Mouse (Mus musculus) olfactory bulb, adult 2 months (tissue): ENCODE data around the gene Arfgef2. TPM values are rescaled to one million over a fixed set of nuclear protein-coding genes. Genes with fewer than 3 reads are reported as not detected.

Experiments used
- H3K27ac ChIP-seq: fragments of 200-500 bp; 2 replicates; pipeline ENCODE4 v1.5.1; 2012; ENCODE audit warnings: low read depth, low read length; ENCODE audit not compliant: insufficient read depth
- H3K4me1 ChIP-seq: fragments of 200-500 bp; 2 replicates; pipeline ENCODE4 v1.6.1; 2012; ENCODE audit warnings: low read length; ENCODE audit not compliant: control insufficient read depth, insufficient read depth
- H3K4me3 ChIP-seq: fragments of 200-500 bp; 2 replicates; pipeline ENCODE4 v1.5.1; 2012; ENCODE audit warnings: mild to moderate bottlenecking, low read depth, low read length, moderate library complexity; ENCODE audit not compliant: insufficient read depth
- CTCF ChIP-seq: fragments of 200-500 bp; IDR thresholded peaks from 2 replicates; pipeline ENCODE4 v1.5.1; 2012; ENCODE audit warnings: low read depth, mild to moderate bottlenecking, low read length, moderate library complexity; ENCODE audit not compliant: insufficient read depth
- POLR2A ChIP-seq: fragments of 200-500 bp; IDR thresholded peaks from 2 replicates; pipeline ENCODE4 v1.6.1; 2012; ENCODE audit warnings: mild to moderate bottlenecking, low read depth, low read length, moderate library complexity; ENCODE audit not compliant: insufficient read depth
- WGBS: fragments of 180-500 bp; shearing (Covaris S2); methylation state at CpG from one replicate; pipeline ENCODE4 v1.1.7; 2018; 5-methylcytosine and 5-hydroxymethylcytosine counted together
- polyA plus RNA-seq: library from polyadenylated mRNA; stranded (reverse); fragments of >200 nt; gene quantifications from 2 replicates; pipeline ENCODE4 v1.2.4, GENCODE M21; 2012; ENCODE audit warnings: low replicate concordance; ENCODE audit not compliant: missing spikeins, insufficient read depth, insufficient read length

Arfgef2 gene
- polyA plus RNA-seq, 1 experiment = 46.0 TPM

GRCm38 (mm10) chr2:166943146-166943545 lies 137.8 kb downstream of the Arfgef2 start:
- H3K4me3 ChIP-seq = no peak overlapping the region
- H3K27ac ChIP-seq = no peak overlapping the region
- TF ChIP-seq CTCF = no peak
- TF ChIP-seq POLR2A = no peak
- 84% methylated on average over 2 of the region's 2 CpGs for WGBS
- 0 out of 2 replicates have a peak, but pooled peaks cover 2% of the 10 kb centered on the region for H3K4me1 ChIP-seq

DNA sequence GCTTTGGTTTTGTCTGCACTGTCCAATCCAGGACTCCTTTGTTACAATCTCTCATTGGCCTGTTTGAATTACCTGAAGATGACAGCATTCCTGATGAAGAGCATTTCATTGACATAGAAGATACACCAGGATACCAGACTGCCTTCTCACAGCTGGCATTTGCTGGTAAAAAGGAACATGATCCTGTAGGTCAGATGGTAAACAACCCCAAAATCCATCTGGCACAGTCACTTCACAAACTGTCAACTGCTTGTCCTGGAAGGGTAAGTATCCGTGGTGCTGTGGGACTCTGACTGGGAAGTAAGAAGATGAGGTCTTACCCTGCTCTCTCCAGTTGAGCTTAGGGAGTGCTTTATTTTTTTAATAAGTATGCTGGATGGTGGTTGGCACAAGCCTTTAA lies 139.0 kb downstream of the Arfgef2 start:
- no peak for TF ChIP-seq CTCF
- no peak for TF ChIP-seq POLR2A
- no peak overlapping the region for H3K4me3 ChIP-seq
- H3K27ac ChIP-seq = no peak overlapping the region
- WGBS = 88% methylated on average over 1 of the region's 1 CpGs
- 0 out of 2 replicates have a peak, but pooled peaks cover 2% of the 10 kb centered on the region for H3K4me1 ChIP-seq

DNA sequence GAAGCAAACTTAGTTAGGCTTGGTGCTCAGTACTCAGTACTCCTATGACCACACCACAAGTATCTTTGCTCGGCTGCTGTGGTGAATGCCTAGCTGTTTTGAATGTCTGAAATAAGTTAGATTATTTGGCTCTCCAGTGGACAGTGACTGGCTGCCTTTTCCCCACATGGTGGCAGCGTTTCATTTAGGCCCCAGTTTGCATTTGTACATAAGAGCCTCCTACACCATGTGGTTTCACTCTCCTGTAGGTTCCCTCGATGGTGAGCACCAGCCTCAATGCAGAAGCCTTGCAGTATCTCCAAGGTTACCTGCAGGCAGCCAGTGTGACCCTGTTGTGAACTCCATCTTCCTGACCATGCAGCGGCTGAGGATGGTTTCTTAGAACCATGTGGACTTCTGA lies 140.1 kb downstream of the Arfgef2 start:
- TF ChIP-seq CTCF = no peak
- TF ChIP-seq POLR2A = no peak

More for the DNA sequence above, 140.1 kb downstream of the Arfgef2 start:
- no peak overlapping the region for H3K27ac ChIP-seq
- H3K4me3 ChIP-seq = no peak overlapping the region
- H3K4me1 ChIP-seq = 0 out of 2 replicates have a peak, but pooled peaks cover 2% of the 10 kb centered on the region
- WGBS = 48% methylated on average over 4 of the region's 4 CpGs

Other genes starting within 250 kb of the Arfgef2 start
- gene Prex1, start 91.8 kb upstream of the Arfgef2 start, polyA plus RNA-seq = not detected in 2 replicates
- not detected in 2 replicates for gene Trp53rkb, start 13.1 kb upstream of the Arfgef2 start, polyA plus RNA-seq
- not detected in 2 replicates for gene Cse1l, start 100.5 kb downstream of the Arfgef2 start, polyA plus RNA-seq
- gene Stau1, start 190.7 kb downstream of the Arfgef2 start, polyA plus RNA-seq = not detected in 2 replicates
- gene Ddx27, start 209.6 kb downstream of the Arfgef2 start, polyA plus RNA-seq = not detected in 2 replicates